Mouse (Mus musculus) layer of hippocampus, postnatal 14 days (tissue): ENCODE measurements around the gene Gpc6. TPM values are rescaled to one million over a fixed set of nuclear protein-coding genes. Genes with fewer than 3 reads are reported as not detected.
A peak's percentile ranks its signal among the peaks of the same experiment; 100 is the strongest.

Experiments used
- DNase-seq, 2 experiments: peaks; one replicate each; pipeline ENCODE4 v3.0.0; 2021 to 2022; ENCODE audit warnings: low spot score in 2 of 2, mixed read lengths in 1 of 2
- total RNA-seq, 2 experiments: library from RNA; stranded (reverse); gene quantifications; 2 replicates each; pipeline ENCODE4 v1.2.3; 2021

Gpc6 gene
- total RNA-seq, 2 experiments from 2014 or later, result 13.6 to 14.7 TPM

DNA sequence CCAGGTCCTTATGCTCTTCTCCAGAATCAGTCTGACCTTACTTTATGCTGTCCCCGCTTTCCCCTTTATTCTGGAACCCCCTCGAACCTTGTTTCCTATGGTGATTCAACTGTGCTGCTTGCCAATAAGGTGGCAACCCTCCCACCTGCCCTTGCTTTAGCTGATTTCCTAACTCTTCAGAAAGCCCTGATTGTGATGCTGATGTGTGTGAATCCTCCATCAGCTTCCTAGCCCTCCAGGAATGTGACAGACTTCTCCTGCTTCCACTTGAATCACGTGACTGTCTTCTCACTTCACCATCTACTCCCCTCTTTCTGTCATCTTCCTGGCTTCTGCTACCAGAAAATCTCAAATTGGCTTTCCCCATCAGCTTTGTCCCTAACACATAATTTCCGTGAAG, 305.4 kb downstream of the Gpc6 start:
- DNase-seq, result no peak

DNA sequence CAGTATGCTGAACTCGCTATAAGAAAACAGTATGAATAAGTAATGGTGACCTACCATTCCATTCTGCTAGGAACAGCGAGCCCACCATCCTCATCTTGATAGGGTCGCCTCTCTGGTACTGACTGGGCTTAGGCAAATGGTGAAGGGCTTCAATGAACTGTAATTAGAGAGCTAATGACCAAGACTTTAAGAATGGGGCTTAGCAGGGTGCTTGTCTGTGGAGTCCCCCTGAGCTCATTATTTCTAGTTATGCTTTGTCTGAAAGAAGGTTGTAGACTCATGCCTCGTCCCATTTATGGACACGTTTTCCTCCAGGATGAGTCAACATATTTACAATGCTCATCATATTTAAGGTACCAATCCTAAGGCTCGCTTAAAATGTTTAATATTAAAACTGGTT, 313.1 kb downstream of the Gpc6 start:
- DNase-seq, result no peak

DNA sequence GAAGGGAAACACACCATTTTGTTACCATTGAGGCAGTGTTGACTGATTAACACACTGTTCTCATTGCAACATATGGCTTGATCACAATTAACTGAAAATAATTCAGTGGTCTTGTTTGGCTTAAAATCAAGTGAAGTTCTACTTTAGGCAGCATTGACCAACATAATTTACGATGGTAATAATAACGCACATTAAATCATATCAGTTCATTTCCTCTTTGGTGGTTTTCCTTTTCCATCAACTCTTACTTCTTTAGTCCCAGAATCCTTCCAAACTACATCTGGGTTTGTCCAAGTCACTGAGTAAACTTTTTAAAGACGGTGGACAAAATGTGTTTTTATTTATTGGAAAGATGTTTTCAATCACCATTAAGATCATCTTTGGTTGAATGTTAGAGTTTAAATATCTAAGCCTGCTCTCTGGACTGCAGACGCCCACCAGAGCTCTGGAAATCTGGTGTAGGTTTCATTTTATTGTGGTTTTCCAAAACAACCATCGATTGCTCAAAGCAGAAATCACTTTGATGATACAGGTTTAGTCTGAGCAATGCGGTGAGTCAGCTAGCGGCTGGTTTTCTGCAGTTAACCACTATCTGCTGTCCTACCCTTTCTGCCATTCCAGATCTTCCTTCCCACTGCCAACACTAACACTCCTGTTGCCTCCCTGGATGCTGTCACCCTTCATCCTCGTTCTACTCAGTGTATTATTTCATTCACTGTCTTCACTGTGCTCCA, 314.7 kb downstream of the Gpc6 start:
- no peak for DNase-seq

DNA sequence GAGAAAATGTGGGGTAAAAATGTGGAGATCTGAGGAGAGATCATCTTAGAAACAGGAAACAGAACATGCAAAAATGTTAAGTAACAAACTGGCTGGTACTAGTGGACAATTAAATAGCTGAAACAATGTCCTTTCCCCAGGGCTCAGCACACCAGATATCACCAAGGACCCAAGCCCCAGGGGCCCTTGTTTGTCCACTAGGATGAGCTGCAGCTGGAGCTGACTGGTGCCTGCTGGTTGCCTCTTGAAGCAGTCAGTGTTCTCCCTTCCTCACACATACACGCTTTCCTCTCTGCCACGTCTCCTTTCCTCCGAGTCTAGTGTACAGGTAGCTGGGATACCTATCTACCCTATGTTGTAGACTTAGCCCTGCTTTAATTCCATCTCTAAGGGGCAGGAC, 320.5 kb downstream of the Gpc6 start:
- DNase-seq, result no peak

DNA sequence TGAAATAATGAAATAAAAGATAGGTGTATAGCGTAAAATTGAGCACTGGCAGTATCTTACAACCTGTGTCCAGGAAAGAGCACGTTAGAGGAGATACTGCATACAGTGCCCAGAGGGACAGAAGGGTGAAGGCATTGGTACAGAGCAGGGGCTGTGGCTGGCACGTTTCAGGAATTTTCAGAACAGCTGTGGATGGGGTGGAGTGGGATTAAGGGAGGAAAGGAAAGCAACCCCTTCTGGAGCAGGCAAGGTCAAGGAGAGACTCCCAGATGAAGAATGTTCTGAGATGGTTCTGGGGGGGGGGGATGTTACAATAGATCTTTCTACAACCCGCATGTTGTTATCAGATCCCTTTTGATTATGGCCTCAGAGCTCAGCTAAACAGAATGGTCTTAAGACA, 331.1 kb downstream of the Gpc6 start:
- DNase-seq, result no peak

DNA sequence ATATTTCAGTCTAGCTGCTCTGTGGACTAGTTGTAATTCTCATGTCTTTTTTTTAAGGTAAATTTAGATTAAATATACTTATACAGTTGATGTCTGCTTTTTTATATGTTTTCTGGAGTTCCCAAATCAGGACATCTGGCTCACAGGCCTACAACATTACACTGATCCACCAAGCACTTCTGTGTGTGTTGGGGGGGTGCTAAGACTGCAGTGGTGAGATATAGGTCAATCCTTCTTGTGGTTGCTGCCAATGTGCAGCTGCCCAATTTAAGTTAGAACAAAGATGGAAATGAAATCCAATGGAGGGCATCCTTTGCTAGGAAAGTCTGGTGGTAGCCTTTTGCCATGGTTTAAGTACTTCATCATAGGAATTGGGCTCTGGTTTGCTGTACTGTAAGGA, 340.5 kb downstream of the Gpc6 start:
- no peak for DNase-seq

DNA sequence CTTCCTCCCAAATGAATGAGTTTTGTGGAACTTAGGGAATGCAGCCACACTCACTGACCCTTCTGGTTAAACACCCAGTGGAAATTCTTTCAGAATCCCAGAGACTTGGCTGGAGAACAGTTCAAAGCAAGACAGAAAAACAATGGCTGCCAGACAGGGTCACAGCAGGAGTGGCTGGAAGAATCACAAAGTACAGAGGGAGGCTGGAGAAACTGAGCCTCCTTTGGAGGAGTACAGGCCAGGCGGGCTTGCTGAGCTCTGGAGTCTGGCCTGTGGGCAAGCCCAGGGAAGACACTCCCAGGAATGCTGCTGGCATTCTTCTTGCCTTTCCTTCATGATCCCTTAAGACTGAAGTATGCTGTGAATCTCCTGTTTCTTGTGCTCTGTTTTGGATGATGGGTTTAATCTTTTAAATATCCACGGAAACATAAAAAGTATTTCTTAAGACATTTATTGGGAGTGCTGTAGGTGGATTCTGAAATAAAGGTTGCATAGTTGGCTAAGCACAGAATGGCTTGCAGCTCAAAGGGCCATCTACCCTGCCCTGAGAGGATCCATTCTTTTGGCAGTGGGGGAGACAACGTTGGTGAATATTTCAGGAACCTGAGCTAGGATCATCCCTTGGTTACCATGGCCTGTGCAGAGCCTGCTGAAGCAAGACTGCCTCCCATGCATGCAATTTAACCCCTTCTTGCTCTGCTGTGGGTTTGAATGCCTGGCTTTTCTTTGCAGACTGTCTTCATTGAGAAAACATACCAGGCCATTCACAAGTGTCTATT, 342.9 kb downstream of the Gpc6 start:
- DNase-seq, result peak in 1 of 2 experiments; percentile 29

DNA sequence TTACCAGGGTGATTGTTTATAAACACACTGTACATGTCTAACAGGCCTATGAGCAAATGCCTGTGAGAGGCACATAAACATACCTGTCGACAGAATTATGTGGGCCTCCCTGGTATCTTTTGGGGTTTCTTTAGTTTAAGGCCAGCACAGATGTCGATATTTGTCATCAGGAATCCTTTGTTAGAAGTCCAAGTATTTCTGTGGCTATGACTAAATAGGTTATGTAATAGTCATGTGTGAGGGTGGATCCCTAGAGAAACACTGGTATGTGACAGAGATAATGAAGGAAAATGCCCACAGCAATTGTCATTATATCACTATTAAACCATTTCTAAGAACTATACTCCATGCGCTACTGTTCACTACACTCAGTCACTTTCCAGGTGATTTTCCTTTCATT, 358.5 kb downstream of the Gpc6 start:
- DNase-seq, result no peak

DNA sequence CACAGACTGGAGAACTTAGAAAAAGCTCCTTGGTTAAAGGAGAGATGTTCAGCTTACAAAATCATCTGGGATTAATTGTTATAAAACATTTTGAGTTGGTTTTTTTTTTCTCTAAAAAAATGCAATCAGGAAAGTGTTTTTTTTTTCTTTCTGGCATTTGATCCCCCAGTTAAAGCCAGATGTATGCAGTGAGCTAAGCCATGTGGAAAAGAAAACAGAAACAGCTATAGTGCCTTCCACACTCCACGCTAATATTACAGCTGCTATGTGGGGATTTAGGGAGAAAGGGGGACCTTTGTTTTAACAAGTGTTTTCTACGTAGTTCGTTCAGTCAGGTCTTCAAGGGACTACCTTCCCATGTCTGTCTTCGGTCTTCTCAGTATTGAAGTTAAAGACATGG, 368.6 kb downstream of the Gpc6 start:
- DNase-seq, result no peak

DNA sequence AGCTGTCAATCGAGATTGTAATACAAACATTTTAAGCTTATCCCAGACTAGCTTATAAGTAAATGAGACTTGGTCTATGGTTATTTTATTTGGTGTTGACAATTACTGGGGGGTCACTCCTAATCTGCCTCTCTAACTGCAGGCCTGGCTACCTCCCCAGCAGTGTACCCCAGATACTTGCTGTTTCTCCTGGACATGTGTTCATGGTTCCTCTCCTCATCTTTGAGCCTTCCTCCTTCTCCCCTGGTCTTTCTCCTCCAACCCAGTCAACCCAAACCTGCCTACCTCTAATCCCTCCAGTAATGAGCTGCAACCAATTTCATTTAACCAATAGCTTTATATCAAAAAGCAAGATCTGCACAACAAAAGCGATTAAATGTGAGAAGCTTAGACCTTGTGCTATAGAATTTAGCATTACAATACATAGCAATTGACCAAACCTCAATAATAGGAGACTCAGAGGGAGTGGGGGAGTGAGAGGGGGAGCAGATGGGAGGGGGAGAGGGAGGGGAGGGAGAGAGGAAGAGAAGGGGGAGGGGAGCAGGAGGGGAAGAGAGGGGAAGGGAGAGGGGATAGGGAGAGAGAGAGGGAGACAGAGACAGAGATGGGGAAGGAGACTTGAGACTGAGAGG, 371.2 kb downstream of the Gpc6 start:
- no peak for DNase-seq

DNA sequence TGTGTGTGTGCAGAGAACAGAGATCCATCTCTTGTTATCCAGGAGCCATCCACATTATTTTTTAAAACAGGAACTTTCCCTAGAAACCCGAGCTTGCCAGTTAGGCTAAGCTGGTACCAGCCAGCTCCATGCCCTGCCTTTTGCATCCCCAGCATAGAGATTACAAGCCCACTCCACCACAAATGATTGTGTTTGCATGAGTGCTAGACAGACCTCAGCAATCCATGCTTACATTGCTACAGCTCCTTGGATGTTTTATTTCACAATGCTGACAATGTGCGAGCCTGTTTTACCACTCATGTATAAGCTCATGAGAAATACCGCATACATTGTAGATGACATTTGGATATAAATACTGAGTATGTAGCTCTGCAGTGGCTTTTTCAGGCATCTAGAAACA, 375.9 kb downstream of the Gpc6 start:
- DNase-seq, result no peak

DNA sequence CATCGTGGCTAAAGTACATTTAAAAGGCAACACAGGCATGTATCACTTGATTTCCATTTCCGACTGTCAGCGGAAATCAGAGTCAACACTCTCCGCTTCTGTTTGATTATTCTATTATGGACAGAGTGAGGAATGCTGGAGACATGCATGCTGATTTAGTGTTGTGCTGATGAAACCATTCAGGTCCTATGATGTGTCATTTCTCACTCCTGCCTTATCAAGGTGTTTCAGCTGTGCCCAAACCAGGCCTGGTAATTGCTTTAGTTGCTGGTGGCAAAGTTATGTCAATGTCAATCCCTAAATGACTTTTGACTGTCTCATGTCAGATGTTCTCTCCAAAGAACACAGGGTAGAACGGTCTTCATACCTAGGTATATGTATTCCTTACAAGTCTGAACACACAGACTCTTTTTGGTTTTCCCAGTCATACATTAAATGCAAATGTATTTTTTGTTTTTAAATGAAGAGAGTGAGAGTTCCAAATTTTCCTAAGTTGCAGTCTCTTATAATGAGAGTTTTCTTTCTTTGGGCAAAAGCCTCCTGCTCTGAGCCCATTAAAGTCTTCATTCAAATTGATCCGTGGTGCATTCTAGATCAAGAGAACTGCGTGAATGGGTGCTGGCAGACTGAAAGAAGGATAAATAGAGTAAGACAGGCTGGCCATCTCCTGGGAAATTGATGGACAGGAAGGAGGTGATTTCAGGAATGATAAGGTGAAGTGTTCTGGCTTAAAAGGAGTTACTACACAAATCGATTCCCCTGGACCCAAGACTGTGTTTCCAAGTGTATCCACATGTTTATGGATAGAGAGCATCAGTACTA, 379.0 kb downstream of the Gpc6 start:
- DNase-seq, result no peak

DNA sequence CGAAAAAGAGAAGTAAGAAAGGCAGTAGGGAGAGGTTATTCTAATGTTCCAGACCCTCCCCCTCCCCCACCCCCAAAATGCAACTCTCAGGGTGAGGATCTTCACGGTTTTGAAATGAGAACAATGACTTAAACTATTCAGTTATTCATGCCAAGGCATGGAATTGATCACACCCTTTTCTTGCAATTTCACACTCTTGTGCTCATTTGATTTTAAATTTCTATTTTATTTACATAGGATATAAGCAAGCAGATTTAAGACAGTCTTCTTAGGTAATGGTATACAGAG, 379.6 kb downstream of the Gpc6 start:
- DNase-seq, result no peak

DNA sequence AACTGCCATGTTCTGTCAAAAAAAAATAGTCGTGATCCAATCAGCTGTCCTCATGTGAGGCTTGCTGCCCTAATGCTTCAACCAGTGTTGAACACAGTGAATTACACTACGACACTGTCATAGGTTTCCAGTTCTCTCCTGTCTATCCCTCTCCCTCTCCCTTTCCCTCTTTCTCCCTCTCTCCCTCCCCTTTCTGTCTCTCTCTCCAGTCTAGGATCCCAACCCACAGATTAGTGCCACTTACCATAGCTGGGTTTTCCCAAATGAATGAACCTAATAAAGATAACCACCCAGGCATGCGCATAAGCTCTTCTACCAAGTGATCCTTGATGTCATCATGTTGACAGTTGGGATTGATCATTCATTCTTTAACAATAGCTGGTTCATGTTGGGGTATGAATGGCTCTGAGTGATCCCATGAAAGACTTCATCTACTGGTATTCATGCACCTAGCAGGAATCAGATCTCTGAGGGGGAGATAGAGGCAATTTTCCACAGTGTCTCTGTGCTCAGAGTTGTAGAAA, 384.9 kb downstream of the Gpc6 start:
- no peak for DNase-seq

DNA sequence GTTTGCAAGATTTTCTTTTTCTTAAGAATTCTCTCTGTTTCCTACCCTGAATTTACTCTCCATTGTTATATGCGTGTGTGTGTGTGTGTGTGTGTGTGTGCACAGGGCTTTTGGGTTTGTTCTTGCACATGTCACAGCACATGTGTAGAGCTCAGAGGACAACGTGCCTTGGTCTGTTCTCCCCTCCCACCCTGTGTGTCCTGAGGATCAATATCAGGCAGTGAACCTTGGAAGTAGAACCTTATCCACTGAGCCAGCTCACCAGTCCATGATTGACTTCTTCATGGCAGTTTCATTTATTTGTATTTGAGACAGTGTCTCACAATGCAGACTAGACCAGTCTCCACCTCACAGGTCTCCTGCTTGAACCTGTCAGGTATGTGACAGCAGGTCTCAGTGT, 399.1 kb downstream of the Gpc6 start:
- DNase-seq, result no peak

DNA sequence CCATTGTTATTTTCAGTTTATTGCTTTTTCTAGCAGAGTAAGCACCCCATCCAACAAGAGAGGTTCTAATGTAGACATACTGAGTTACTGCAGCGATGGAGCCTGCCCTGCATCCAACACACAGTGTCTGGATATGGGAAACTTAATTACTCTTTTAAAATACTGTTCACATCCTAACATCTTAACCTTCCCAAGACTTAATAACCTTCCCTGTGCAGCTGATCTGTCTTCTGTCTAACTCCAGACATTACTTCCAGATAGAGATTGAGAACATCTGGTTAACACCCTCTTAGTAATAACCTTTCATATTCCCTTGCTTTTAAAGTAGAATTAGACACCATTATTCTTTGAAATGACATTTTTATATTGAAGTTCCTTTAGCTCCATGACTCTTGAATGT, 407.1 kb downstream of the Gpc6 start:
- no peak for DNase-seq

DNA sequence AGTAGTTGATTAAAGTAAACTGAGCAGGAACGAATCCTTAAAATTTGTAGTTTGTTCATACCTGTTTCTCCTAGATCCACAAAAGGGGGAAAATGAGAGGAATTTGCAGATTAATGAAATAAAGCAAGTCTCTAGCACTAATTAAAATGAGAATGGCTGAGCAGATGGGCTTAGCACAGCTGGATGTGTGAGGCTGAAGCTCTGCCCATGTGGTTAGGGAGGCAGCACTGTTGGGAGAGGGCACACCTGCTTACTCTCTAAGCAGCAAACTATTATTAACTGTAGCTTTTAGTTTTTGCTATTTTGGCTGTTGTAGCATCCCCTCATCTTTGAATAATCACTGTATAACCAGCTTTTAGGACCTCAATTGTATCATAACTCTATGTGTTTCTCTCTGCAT, 412.2 kb downstream of the Gpc6 start:
- DNase-seq, result no peak

DNA sequence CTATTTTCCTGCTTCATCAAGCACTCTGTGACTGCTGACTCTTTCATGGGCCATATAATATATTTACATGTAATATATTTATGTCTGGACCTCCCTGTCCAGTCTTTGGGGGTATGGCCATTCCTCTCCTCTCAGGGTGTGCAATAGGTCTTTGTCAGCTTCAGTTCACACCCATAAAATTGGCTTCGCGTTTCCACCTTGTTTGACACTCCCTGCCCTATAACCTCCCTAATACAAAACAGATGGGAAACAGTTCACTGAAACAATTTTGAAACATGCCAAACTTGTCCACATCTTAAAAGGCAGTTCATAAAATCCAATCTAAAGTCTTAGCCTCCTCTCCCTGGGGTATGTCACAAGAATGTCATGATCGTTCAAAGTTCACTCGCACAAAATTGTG, 415.4 kb downstream of the Gpc6 start:
- no peak for DNase-seq

DNA sequence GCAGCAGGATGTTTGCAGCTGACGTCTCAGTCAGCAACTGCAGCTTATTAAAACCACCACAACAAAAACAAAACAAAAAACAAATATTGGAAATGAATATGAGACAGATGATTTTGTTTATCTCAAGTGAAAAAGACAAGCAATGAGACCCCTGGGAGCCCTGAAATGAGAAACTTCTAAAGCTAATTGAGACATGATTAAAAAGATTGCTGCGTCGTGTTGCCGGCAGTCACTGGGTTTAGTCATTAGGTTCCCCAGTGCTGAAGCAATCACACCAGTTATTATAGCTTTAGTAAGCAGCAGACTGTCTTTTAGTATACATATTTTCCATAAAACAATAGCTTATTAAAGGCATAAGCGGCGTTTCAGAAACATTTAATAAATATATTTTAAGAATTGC, 419.4 kb downstream of the Gpc6 start:
- DNase-seq, result no peak

DNA sequence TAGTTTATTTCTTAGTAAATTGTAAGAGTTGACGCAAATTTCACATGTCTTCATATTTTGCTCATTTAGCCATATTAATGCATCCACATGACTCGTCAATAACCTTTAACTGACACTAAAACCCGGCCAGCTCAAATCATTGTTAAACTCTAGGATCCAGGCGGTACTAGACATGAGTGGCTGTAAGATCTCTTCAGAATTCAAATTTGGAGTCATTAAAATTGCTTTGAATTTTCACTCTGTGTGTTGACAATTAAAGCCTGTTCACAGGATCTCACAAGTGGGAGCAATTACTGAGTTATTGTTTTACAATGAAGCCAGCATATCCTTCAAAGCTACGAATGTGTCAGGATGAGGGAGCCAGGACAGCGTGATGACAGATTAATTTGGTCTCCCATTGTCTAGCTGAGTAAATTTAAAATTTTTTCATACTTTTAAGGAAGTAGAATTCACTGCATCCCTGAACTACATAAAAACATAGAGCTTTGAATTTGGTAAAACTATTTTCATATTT, 421.3 kb downstream of the Gpc6 start:
- DNase-seq, result no peak

DNA sequence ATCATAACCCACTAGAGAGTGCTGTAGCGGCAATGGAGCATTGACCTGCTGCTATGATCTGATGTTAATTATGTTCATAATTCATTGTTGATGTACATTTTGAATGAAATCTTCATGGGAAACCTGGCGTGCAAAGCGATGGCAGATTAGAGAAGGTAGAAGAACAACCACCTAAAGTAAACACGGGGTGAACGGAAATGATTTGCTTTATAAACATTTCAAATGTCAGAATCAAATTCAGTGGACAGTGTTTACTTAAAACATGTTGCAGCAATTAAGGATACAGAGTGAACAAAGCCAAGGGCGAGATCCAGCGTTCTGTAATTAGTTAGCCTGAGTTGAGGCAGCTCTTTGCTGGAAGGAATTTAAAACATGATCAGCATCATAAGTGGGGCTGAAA, 426.2 kb downstream of the Gpc6 start:
- no peak for DNase-seq
